8 mouse cellular contexts compared by ENCODE assay signal in the genomic region with DNA sequence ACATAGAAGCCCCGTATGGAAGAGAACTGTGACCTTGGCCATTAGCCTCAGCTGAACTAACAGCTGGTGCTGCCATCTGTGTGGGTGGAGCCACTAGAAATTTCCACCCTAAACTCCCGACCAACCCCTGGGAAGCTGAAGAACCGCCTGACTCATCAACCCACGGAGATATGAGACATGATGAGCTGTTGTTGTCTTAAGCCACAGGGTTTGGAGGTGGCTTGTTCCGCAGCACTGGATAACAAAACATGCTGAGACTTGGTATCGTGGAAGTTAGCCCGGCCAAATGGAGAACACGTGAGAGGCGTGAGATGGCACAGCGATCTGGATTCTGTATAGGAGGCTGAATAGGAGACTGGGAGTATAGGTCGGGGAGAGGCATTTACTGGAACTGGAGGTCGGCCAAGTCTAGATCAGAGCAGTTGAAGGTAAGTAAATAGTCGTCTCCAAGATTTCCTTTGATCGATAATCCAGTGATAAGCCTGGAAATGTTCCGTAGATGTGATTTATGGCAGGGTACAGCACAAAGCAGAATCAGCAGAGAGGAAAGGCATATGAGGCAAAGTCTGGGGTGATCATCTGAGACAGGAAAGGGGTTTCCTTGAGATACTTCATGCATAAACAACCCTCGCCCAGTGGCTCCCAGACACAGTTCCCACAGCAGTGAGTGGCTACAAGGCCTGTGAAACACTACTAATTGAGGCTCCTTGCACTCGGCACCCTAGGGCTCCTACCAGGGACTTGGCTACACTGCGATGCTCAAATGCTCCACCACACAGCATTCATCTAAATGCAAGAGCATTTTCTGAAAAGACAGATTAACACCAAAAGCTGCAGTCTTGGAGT. TPM values are rescaled to one million over a fixed set of nuclear protein-coding genes. Genes with fewer than 3 reads are reported as not detected.
DNase-seq lines count a peak whose midpoint lies in the region; ATAC-seq and TF ChIP-seq lines count a peak whose summit lies in the region.

No protein-coding gene starts in this region.

- TF ChIP-seq CTCF in layer of hippocampus, adult 2 months (conservative IDR thresholded peaks at IDR 0.05): no peak
- TF ChIP-seq CTCF in bone marrow macrophage, adult 2 months (IDR thresholded peaks at IDR 0.05; ENCODE audit: low read depth, low read length): no peak
- TF ChIP-seq CTCF in lung, postnatal 0 days (IDR thresholded peaks at IDR 0.05): no peak

- H3K9me3 ChIP-seq in lung, postnatal 0 days (ENCODE audit: low read length): no peaks in the 10 kb centered on the region

- no peak overlapping the region for H3K4me2 ChIP-seq in lung, postnatal 0 days (replicated peaks; ENCODE audit: low read depth, low read length)

- peak; percentile 42 for DNase-seq in adrenal gland, adult 8-10 months
- no peak for DNase-seq in adrenal gland, postnatal 25 days
- no peak for DNase-seq in layer of hippocampus, adult 2 months (ENCODE audit: low spot score in 2 of 2)
- no peak for DNase-seq in layer of hippocampus, postnatal 25 days (ENCODE audit: extremely low spot score in 1 of 2, low spot score in 1 of 2)
- DNase-seq in lung, postnatal 0 days (ENCODE audit: low spot score): peak; percentile 45
- DNase-seq in frontal cortex, postnatal 10 days (ENCODE audit: low spot score in 2 of 2): no peak
- DNase-seq in spleen, adult 18-20 months: no peak

- H3K9ac ChIP-seq in lung, postnatal 0 days (replicated peaks; ENCODE audit: low read depth): no peak overlapping the region

- peak; percentile 36 for ATAC-seq in lung, postnatal 0 days

- H3K27me3 ChIP-seq in lung, postnatal 0 days (replicated peaks; ENCODE audit: insufficient read depth, low read length): no peaks in the 10 kb centered on the region; the same call in 1 of the 2 replicates

- H3K4me3 ChIP-seq in layer of hippocampus, adult 2 months: no peak overlapping the region
- peak overlapping the region; percentile 33 for H3K4me3 ChIP-seq in bone marrow macrophage, adult 2 months (ENCODE audit: insufficient read depth, low read length)
- H3K4me3 ChIP-seq in lung, postnatal 0 days (ENCODE audit: low read depth, low read length): no peak overlapping the region

- TF ChIP-seq EP300 in lung, postnatal 0 days (IDR thresholded peaks at IDR 0.05): no peak

- H3K36me3 ChIP-seq in lung, postnatal 0 days (ENCODE audit: insufficient read depth, low read length): no peaks in the 10 kb centered on the region

- H3K4me1 ChIP-seq in bone marrow macrophage, adult 2 months (ENCODE audit: control insufficient read depth, insufficient read depth, low read length): peaks cover 45% of the 10 kb centered on the region
- peaks cover 7% of the 10 kb centered on the region; the same call in 1 of the 2 replicates for H3K4me1 ChIP-seq in lung, postnatal 0 days (ENCODE audit: insufficient read depth, low read depth, low read length)

- WGBS in lung, postnatal 0 days: 51% methylated on average over 18 of the region's 18 CpGs

- no peak for TF ChIP-seq POLR2A in bone marrow macrophage, adult 2 months (IDR thresholded peaks at IDR 0.05; ENCODE audit: borderline replicate concordance, low read depth, low read length)

- 0 out of 2 replicates have a peak overlapping the region, but pooled peaks have one; percentile 23 for H3K27ac ChIP-seq in layer of hippocampus, adult 2 months
- peak overlapping the region; percentile 74 for H3K27ac ChIP-seq in bone marrow macrophage, adult 2 months (ENCODE audit: insufficient read depth, low read depth, low read length)
- H3K27ac ChIP-seq in lung, postnatal 0 days (ENCODE audit: low read length): no peak overlapping the region

RNA-seq across cellular contexts. Expression of gene Rhob, which starts 11.5 kb away (rescaled TPM):
- 100 to 1,000 TPM; 196 to 244 (median 223) TPM for total RNA-seq in adrenal gland, adult 8-10 months (2022)
- 182 and 212 TPM in 2 replicates for total RNA-seq in adrenal gland, postnatal 25 days (2021)
- total RNA-seq in layer of hippocampus, adult 2 months (2021): 100 to 1,000 TPM; 359 to 361 TPM
- 100 to 1,000 TPM; 336 to 418 TPM for total RNA-seq in layer of hippocampus, postnatal 25 days (2021)
- polyA plus RNA-seq in bone marrow macrophage, adult 2 months (2012; ENCODE audit: insufficient read depth, insufficient read length, missing spikeins): 50.1 and 50.3 TPM in 2 replicates
- 77.6 and 77.9 TPM in 2 replicates for polyA plus RNA-seq in lung, postnatal 0 days (2015; fragmentation: Nextera tagmentation; extraction: Ambion mirVana)

Comparison
In these comparisons a context has a peak if more than half of its experiments do, and no peak if none do; other contexts are left out.
1. DNase-seq: peak in adrenal gland, adult 8-10 months (single experiment) and lung, postnatal 0 days (single experiment); none in adrenal gland, postnatal 25 days (single experiment), layer of hippocampus, adult 2 months (0 of 2), layer of hippocampus, postnatal 25 days (0 of 2), frontal cortex, postnatal 10 days (0 of 2) and spleen, adult 18-20 months (0 of 2).